Comparison of ENCODE assay signal across 15 mouse cellular contexts in genomic region chr9:12587289-12588057, GRCm38 (mm10).
"Had no signal": no experiment of that assay in that cellular context is flagged by ENCODE, and none has a peak within 500 bp of the region (broad histone marks: within the 10 kb centered on the region; RNA-seq: fewer than 3 reads in every experiment).

No protein-coding gene starts in this region.

- ATAC-seq: liver, postnatal 0 days; midbrain, embryonic 15.5 days had no signal

- H3K4me3 ChIP-seq: limb, embryonic 12.5 days; liver, embryonic 13.5 days; lung, embryonic 15.5 days; midbrain, embryonic 15.5 days; stomach, embryonic 15.5 days had no signal

- DNase-seq: kidney, adult 11 months; kidney, adult 9 months; kidney, postnatal 36 days; liver; liver, embryonic 13.5 days; liver, postnatal 0 days; lung, postnatal 14 days; right cerebral cortex, postnatal 14 days; thymus, adult 2 months; thymus, postnatal 36 days had no signal

- H3K4me2 ChIP-seq: limb, embryonic 12.5 days; liver, embryonic 13.5 days; lung, embryonic 15.5 days; midbrain, embryonic 15.5 days; stomach, embryonic 15.5 days had no signal

- H3K27ac ChIP-seq: kidney, postnatal 0 days; limb, embryonic 12.5 days; liver, embryonic 13.5 days; lung, embryonic 15.5 days; midbrain, embryonic 15.5 days; stomach, embryonic 15.5 days had no signal

- H3K4me1 ChIP-seq: limb, embryonic 12.5 days; liver, embryonic 13.5 days; lung, embryonic 15.5 days; midbrain, embryonic 15.5 days; stomach, embryonic 15.5 days had no signal

- H3K9ac ChIP-seq: limb, embryonic 12.5 days; liver, embryonic 13.5 days; liver, postnatal 0 days; lung, embryonic 15.5 days; midbrain, embryonic 15.5 days; stomach, embryonic 15.5 days had no signal

- H3K27me3 ChIP-seq: limb, embryonic 12.5 days; liver, embryonic 13.5 days; lung, embryonic 15.5 days; midbrain, embryonic 15.5 days; stomach, embryonic 15.5 days had no signal

- H3K9me3 ChIP-seq: limb, embryonic 12.5 days; liver, embryonic 13.5 days; lung, embryonic 15.5 days; midbrain, embryonic 15.5 days; stomach, embryonic 15.5 days had no signal

- H3K36me3 ChIP-seq: limb, embryonic 12.5 days; liver, embryonic 13.5 days; lung, embryonic 15.5 days; midbrain, embryonic 15.5 days; stomach, embryonic 15.5 days had no signal
